ENCODE assay signal across 27 mouse cellular contexts in the genomic region with DNA sequence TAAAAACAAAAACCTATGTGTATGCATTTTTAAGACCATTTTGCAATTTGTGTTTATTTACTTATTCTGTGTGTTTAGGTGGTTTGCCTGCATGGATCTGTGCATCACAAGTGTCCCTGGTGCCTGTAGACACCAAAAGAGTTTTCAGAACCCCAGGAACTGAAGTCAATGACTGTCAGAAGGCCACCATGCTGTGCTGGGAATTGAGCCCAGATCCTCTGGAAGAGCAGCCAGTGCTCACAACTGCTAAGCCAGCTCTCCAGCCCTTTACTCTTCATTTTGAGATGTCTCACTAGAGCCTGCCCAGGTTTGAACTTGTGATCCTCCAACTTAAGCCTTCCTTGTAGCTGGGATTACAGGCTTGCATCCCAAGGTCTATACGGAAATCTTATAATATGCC.
DNase-seq lines count a peak whose midpoint lies in the region; ATAC-seq and TF ChIP-seq lines count a peak whose summit lies in the region.
"Had no signal": no experiment of that assay in that cellular context is flagged by ENCODE, and none has a peak within 500 bp of the region (broad histone marks: within the 10 kb centered on the region; RNA-seq: fewer than 3 reads in every experiment).

No protein-coding gene starts in this region.

- peak overlapping the region; percentile 77; the same call in 1 of the 2 replicates for H3K27ac ChIP-seq in forebrain, embryonic 10.5 days
- no peak overlapping the region for H3K27ac ChIP-seq in forebrain, postnatal 0 days (ENCODE audit: low read depth, low read length)
- no peak overlapping the region for H3K27ac ChIP-seq in gastrocnemius, adult 2 months
- H3K27ac ChIP-seq: embryonic facial prominence, embryonic 10.5 days; embryonic facial prominence, embryonic 13.5 days; hindbrain, embryonic 13.5 days had no signal

- H3K4me1 ChIP-seq in forebrain, embryonic 10.5 days = peaks cover 33% of the 10 kb centered on the region
- H3K4me1 ChIP-seq in forebrain, postnatal 0 days (ENCODE audit: insufficient read depth) = peaks cover 15% of the 10 kb centered on the region
- H3K4me1 ChIP-seq: embryonic facial prominence, embryonic 13.5 days had no signal

- TF ChIP-seq CTCF in forebrain, postnatal 0 days (IDR thresholded peaks at IDR 0.05; ENCODE audit: low read depth) = no peak
- no peak for TF ChIP-seq CTCF in gastrocnemius, adult 2 months (IDR thresholded peaks at IDR 0.05)

- intact Hi-C loops in left cerebral cortex, postnatal 4 days (cut with DNase I) = no loop called here
- intact Hi-C loops in left cerebral cortex, postnatal 10 days (cut with DNase I) = no loop called here
- intact Hi-C loops in gastrocnemius, adult 2 months (cut with DNase I) = no loop called here

- no peak overlapping the region for H3K9ac ChIP-seq in forebrain, postnatal 0 days
- H3K9ac ChIP-seq: embryonic facial prominence, embryonic 13.5 days; forebrain, embryonic 13.5 days; hindbrain, embryonic 13.5 days had no signal

- H3K4me3 ChIP-seq in forebrain, embryonic 10.5 days = no peak overlapping the region
- no peak overlapping the region for H3K4me3 ChIP-seq in forebrain, postnatal 0 days (ENCODE audit: low read depth, low read length)
- H3K4me3 ChIP-seq in gastrocnemius, adult 2 months = no peak overlapping the region
- H3K4me3 ChIP-seq: embryonic facial prominence, embryonic 10.5 days; embryonic facial prominence, embryonic 13.5 days; erythroblast, embryonic 14.5 days; forebrain, embryonic 13.5 days; hindbrain, embryonic 13.5 days had no signal

- no peak for ATAC-seq in forebrain, postnatal 0 days
- ATAC-seq: forebrain, embryonic 13.5 days; hindbrain, embryonic 16.5 days; inflammation-experienced regulatory T-cells, adult 6 months; intestine, embryonic 16.5 days; Patski had no signal

- H3K27me3 ChIP-seq in forebrain, embryonic 10.5 days (ENCODE audit: poor library complexity, severe bottlenecking) = no peaks in the 10 kb centered on the region
- no peaks in the 10 kb centered on the region for H3K27me3 ChIP-seq in forebrain, postnatal 0 days (ENCODE audit: insufficient read depth, low read length)
- H3K27me3 ChIP-seq: CH12.LX; embryonic facial prominence, embryonic 13.5 days; forebrain, embryonic 13.5 days; hindbrain, embryonic 13.5 days had no signal

- WGBS in forebrain, embryonic 10.5 days = 75% methylated on average over 1 of the region's 1 CpGs
- 82% methylated on average over 1 of the region's 1 CpGs for WGBS in forebrain, postnatal 0 days

- H3K4me2 ChIP-seq in forebrain, postnatal 0 days (ENCODE audit: low read depth) = no peak overlapping the region
- H3K4me2 ChIP-seq: embryonic facial prominence, embryonic 13.5 days; forebrain, embryonic 13.5 days; heart, embryonic 11.5 days; hindbrain, embryonic 13.5 days had no signal

- DNase-seq in forebrain, embryonic 10.5 days (ENCODE audit: extremely low spot score, low spot score) = no peak
- DNase-seq in forebrain, postnatal 0 days = no peak
- DNase-seq in left cerebral cortex, postnatal 4 days = peak; percentile 51
- no peak for DNase-seq in left cerebral cortex, postnatal 10 days (ENCODE audit: extremely low spot score in 1 of 2, low spot score in 2 of 2)
- peak; percentile 41 for DNase-seq in brain, adult 2 months (ENCODE audit: low read depth, low spot score)
- no peak for DNase-seq in gastrocnemius, adult 2 months
- DNase-seq: adrenal gland, postnatal 10 days; adrenal gland, postnatal 36 days; B cell, adult 2 months; cerebellum, adult 11-12 months; cerebellum, adult 8-10 months; embryo, embryonic 11 days; gastrocnemius, postnatal 14 days; heart, adult 11 months; kidney, adult 18-20 months had no signal

- H3K36me3 ChIP-seq in forebrain, embryonic 10.5 days (replicated peaks) = no peaks in the 10 kb centered on the region
- no peaks in the 10 kb centered on the region for H3K36me3 ChIP-seq in forebrain, postnatal 0 days (ENCODE audit: insufficient read depth)
- H3K36me3 ChIP-seq: embryonic facial prominence, embryonic 10.5 days; embryonic facial prominence, embryonic 13.5 days; G1E; hindbrain, embryonic 13.5 days had no signal

- H3K9me3 ChIP-seq in forebrain, embryonic 10.5 days = no peaks in the 10 kb centered on the region
- no peaks in the 10 kb centered on the region for H3K9me3 ChIP-seq in forebrain, postnatal 0 days (ENCODE audit: low read length)
- H3K9me3 ChIP-seq: embryonic facial prominence, embryonic 10.5 days; embryonic facial prominence, embryonic 13.5 days; forebrain, embryonic 13.5 days; G1E; hindbrain, embryonic 13.5 days had no signal

Comparison
In these comparisons a context has a peak if more than half of its experiments do, and no peak if none do; other contexts are left out.
1. DNase-seq: peak in left cerebral cortex, postnatal 4 days (single experiment) and brain, adult 2 months (single experiment); none in forebrain, embryonic 10.5 days (single experiment), forebrain, postnatal 0 days (single experiment), left cerebral cortex, postnatal 10 days (0 of 2) and gastrocnemius, adult 2 months (single experiment).